Mouse (Mus musculus) right cerebral cortex, postnatal 14 days (tissue): ENCODE data around the gene Sox8.

Source experiments
- DNase-seq: peaks from one replicate; pipeline ENCODE4 v3.0.0; 2022

The Sox8 gene

GRCm38 (mm10) chr17:25555666-25556629 is 14.5 kb downstream of the Sox8 start:
- DNase-seq, result peak; percentile 74

- no peak for DNase-seq
Observed at GRCm38 (mm10) chr17:25555159-25555558, 15.3 kb downstream of the Sox8 start.

GRCm38 (mm10) chr17:25551313-25551712 is 19.2 kb downstream of the Sox8 start:
- DNase-seq, result no peak

- DNase-seq, result no peak
Observed at GRCm38 (mm10) chr17:25550020-25550419, 20.5 kb downstream of the Sox8 start.

- no peak for DNase-seq
Observed at GRCm38 (mm10) chr17:25547026-25547425, 23.5 kb downstream of the Sox8 start.

- no peak for DNase-seq
Observed at GRCm38 (mm10) chr17:25541768-25542167, 28.7 kb downstream of the Sox8 start.

GRCm38 (mm10) chr17:25540731-25541130 is 29.8 kb downstream of the Sox8 start:
- DNase-seq, result no peak

GRCm38 (mm10) chr17:25538945-25539875 is 31.3 kb downstream of the Sox8 start:
- no peak for DNase-seq

- DNase-seq, result no peak
Observed at GRCm38 (mm10) chr17:25530357-25531022, 40.0 kb downstream of the Sox8 start.

GRCm38 (mm10) chr17:25522080-25522479 is 48.4 kb downstream of the Sox8 start:
- no peak for DNase-seq

- DNase-seq, result no peak
Observed at GRCm38 (mm10) chr17:25520492-25520891, 50.0 kb downstream of the Sox8 start.

GRCm38 (mm10) chr17:25519511-25519910 is 51.0 kb downstream of the Sox8 start:
- no peak for DNase-seq

- peak; percentile 43 for DNase-seq
Observed at GRCm38 (mm10) chr17:25518144-25518543, 52.3 kb downstream of the Sox8 start.

GRCm38 (mm10) chr17:25516315-25516714 is 54.2 kb downstream of the Sox8 start:
- no peak for DNase-seq
